Mouse (Mus musculus) lung, embryonic 16.5 days (tissue): ENCODE results near the gene Kbtbd13. TPM values are rescaled to one million over a fixed set of nuclear protein-coding genes. Genes with fewer than 3 reads are reported as not detected.

ENCODE experiments used
- ATAC-seq: fragments of 200-750 bp; cut with Nextera tagmentation; 2 replicates; pipeline ENCODE4 v1.8.0; 2017; ENCODE audit warnings: low read depth, mild to moderate bottlenecking, moderate library complexity
- H3K27ac ChIP-seq: fragments of 300-500 bp; sonication (generic); 2 replicates; pipeline ENCODE4 v1.5.1; 2014; ENCODE audit warnings: mild to moderate bottlenecking, control low read depth, low read length
- H3K27me3 ChIP-seq: fragments of 300-500 bp; sonication (generic); 2 replicates; pipeline ENCODE4 v1.6.1; 2014; ENCODE audit warnings: low read depth, low read length, mixed read lengths; ENCODE audit not compliant: control insufficient read depth, insufficient read depth
- H3K36me3 ChIP-seq: fragments of 300-500 bp; sonication (generic); 2 replicates; pipeline ENCODE4 v1.6.1; 2014; ENCODE audit warnings: low read length; ENCODE audit not compliant: control insufficient read depth, insufficient read depth
- H3K4me1 ChIP-seq: fragments of 300-500 bp; sonication (generic); replicated peaks from 2 replicates; pipeline ENCODE4 v1.6.1; 2014; ENCODE audit warnings: low read length, mixed read lengths; ENCODE audit not compliant: control insufficient read depth, insufficient read depth
- H3K4me2 ChIP-seq: fragments of 300-500 bp; sonication (generic); 2 replicates; pipeline ENCODE4 v1.6.1; 2014; ENCODE audit warnings: low read depth, low read length, control low read depth
- H3K4me3 ChIP-seq: fragments of 300-500 bp; sonication (generic); 2 replicates; pipeline ENCODE4 v1.5.1; 2014; ENCODE audit warnings: mild to moderate bottlenecking, low read length, control low read depth
- H3K9ac ChIP-seq: fragments of 300-500 bp; sonication (generic); 2 replicates; pipeline ENCODE4 v1.6.1; 2014; ENCODE audit warnings: low read length, control low read depth
- H3K9me3 ChIP-seq: fragments of 300-500 bp; sonication (generic); 2 replicates; pipeline ENCODE4 v1.6.1; 2016; ENCODE audit warnings: low read length; ENCODE audit not compliant: control insufficient read depth
- WGBS: fragments of 180-500 bp; shearing (Covaris S2); extraction: QIAGEN DNeasy Blood & Tissue Kit; methylation state at CpG from one replicate; pipeline ENCODE4 v1.1.7; 2014; 5-methylcytosine and 5-hydroxymethylcytosine counted together
- polyA plus RNA-seq: library from polyadenylated mRNA; unstranded; fragments of >200 nt; fragmentation: Nextera tagmentation; extraction: Ambion mirVana; gene quantifications from 2 replicates; pipeline ENCODE4 v1.2.1, GENCODE M21; 2015

Kbtbd13 gene
- polyA plus RNA-seq, 1 experiment from 2014 or later = 4.7 TPM

DNA sequence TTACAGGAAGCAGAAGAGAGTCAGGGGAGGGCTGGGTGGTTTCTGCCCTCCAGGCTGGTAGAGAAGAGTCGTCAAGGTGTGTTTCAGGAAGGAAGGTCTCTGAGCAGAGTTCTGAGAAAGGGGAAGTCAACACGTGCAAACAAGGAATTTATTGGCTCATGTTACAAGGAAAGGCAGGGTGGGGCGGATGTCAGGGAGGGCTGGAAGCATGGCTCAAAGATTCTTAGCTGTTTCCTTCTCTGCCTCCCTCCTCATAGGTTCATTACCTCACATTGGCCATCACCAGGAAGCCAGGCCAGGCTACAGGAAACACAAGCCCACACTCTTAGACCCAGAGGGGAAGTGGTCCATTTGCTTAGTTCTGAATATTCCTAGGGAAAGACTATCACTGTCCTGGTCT lies 32.9 kb upstream of the Kbtbd13 start:
- no peak overlapping the region for H3K4me2 ChIP-seq
- H3K9ac ChIP-seq = no peak overlapping the region
- 24% methylated on average over 3 of the region's 3 CpGs for WGBS
- no peak overlapping the region for H3K27ac ChIP-seq
- H3K36me3 ChIP-seq = no peaks in the 10 kb centered on the region
- no peaks in the 10 kb centered on the region for H3K9me3 ChIP-seq
- H3K4me3 ChIP-seq = no peak overlapping the region
- ATAC-seq = no peak
- no peaks in the 10 kb centered on the region for H3K4me1 ChIP-seq
- H3K27me3 ChIP-seq = no peaks in the 10 kb centered on the region

DNA sequence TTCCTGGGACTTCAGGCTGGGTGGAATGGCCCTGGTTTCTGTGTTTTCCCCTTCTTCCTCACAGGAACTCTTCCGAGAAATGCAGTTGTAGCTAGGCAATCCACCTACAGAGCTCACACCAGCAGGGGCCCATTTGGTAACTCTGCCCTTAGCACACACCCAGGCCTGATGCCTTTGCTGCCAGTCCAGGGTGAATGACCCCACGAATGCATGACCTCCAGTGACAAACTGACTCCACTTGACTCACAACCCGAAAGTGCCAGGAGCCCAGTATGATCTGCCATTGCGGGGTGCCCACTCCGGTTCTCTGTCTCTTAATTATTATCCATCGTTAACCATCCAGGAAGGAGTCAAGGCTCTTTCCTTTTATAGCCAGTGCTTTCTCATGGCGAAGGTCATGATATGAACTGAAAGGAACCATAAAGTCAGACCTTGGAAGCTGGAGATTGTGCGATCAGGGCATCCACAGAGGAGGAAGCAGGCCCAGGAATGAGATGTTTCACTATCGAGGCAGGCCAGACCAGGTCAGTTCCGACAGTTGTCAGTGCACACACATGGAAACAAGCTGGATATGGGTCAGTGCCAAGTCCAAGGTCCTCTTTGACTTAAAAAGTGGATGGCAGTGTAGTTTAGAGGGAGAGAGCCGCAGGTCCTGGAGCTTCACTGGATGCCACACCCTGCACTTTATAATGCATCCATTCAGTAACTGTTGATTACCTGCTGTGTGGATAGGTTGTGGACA lies 31.5 kb upstream of the Kbtbd13 start, which contains the start of gene Slc51b:
Gene Slc51b (minus strand): TSS at position 196 of the 742 bp plus-strand sequence.
- no peak within 1 kb of the TSS for H3K27ac ChIP-seq
- 73% methylated on average over 11 of the region's 11 CpGs for WGBS
- no peak for ATAC-seq

DNA sequence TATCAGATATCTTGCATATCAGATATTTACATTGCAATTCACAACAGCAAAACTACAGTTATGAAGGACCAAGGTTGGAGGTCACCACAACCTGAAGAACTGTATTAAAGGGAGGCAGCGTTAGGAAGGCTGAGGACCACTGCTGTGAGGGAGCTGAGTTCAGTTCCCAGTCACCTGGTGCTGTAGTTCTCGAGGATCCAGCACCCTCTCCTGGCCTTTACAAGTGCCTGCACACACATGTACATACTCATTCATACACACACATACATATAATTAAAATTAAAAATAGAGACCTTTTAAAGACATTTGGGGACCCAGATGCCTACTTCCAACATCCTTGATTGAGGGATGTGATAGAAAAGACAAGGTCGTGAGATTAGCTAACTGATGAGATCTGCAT lies 28.2 kb upstream of the Kbtbd13 start:
- no peak overlapping the region for H3K27ac ChIP-seq
- WGBS = 67% methylated on average over 3 of the region's 3 CpGs
- no peak overlapping the region for H3K4me2 ChIP-seq
- no peaks in the 10 kb centered on the region for H3K36me3 ChIP-seq
- H3K4me3 ChIP-seq = no peak overlapping the region
- no peak overlapping the region for H3K9ac ChIP-seq
- H3K27me3 ChIP-seq = no peaks in the 10 kb centered on the region
- no peaks in the 10 kb centered on the region for H3K4me1 ChIP-seq
- H3K9me3 ChIP-seq = no peaks in the 10 kb centered on the region
- no peak for ATAC-seq

More for the DNA sequence above, 31.5 kb upstream of the Kbtbd13 start, which contains the start of gene Slc51b:
- no peaks in the 10 kb centered on the region for H3K27me3 ChIP-seq
- no peaks in the 10 kb centered on the region for H3K4me1 ChIP-seq
- H3K4me2 ChIP-seq = no peak within 1 kb of the TSS
- no peaks in the 10 kb centered on the region for H3K36me3 ChIP-seq
- H3K9me3 ChIP-seq = no peaks in the 10 kb centered on the region
- H3K9ac ChIP-seq = no peak within 1 kb of the TSS
- H3K4me3 ChIP-seq = no peak within 1 kb of the TSS

DNA sequence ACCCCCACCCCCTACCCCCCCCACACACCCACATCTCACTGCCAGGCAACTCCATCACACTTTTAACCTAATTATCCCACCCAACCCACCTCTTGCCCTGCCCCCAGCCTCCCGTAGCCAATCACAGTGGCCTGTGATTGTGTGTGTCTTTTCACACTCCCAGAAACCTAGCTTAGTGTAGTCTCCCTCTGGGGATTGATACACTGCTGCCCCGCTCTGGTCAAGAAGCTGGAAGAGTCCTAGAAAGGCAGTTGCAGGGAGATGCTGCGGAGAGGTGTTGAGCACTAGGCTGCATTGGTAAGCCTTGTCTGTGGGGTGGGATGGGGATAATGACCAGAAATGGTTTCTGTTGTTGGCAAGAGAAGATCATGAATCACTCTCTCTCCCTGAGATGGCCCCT lies 26.3 kb upstream of the Kbtbd13 start:
- Histone ChIP-seq H3K4me1 (no peaks in the 10 kb centered on the region), H3K27ac (no peak overlapping the region), H3K36me3 (no peaks in the 10 kb centered on the region), H3K4me3 (no peak overlapping the region), H3K27me3 (no peaks in the 10 kb centered on the region), H3K9ac (no peak overlapping the region), H3K9me3 (no peaks in the 10 kb centered on the region), H3K4me2 (no peak overlapping the region)
- peak; percentile 47; the same call in 1 of the 2 replicates for ATAC-seq
- WGBS = 33% methylated on average over 3 of the region's 3 CpGs

DNA sequence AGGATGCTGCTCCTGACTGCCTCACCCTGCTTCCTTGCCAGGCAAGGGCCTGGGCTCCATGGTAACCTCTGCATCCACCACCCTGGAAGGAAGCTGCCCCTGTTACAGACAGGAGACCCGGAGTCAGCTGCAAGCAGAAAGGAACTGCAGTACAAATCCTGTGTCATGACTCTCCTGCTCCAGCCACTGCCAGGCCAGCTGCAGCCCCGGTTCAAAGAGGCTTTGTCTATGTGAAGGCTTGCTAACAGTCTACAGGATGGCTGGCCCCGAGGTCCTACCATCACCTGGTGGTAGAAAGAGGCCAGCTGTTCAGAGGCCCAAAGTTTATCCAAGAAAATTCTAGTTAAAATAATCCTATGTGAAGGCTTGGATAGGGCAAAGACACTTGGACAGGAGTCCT lies 19.9 kb upstream of the Kbtbd13 start:
- no peak overlapping the region for H3K4me2 ChIP-seq
- no peak overlapping the region for H3K4me3 ChIP-seq
- peaks cover 4% of the 10 kb centered on the region; the same call in 1 of the 2 replicates for H3K36me3 ChIP-seq
- H3K4me1 ChIP-seq = no peaks in the 10 kb centered on the region; the same call in 1 of the 2 replicates
- WGBS = 55% methylated on average over 3 of the region's 3 CpGs
- H3K9me3 ChIP-seq = no peaks in the 10 kb centered on the region
- H3K9ac ChIP-seq = no peak overlapping the region
- no peak for ATAC-seq
- no peak overlapping the region for H3K27ac ChIP-seq
- H3K27me3 ChIP-seq = no peaks in the 10 kb centered on the region

DNA sequence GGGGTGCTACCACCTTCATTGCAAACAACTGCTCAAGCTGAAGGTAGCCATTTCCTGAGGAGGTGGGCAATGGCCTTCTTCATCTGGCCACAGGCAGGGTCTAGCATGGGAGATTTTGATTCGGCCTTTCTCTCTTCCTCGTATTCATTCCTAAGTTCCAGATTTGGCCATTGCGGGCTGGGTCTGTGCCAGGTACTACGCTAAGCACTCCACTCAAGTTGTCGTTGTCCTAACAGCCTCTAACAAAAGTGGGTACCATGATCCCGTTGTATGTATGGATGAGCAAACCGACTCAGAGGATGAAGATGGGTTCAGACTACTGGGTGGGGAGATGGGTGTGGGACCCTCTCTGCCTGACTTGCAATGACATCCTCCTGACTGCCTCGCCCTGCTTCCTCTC lies 18.9 kb upstream of the Kbtbd13 start:
- Histone ChIP-seq H3K4me1 (no peaks in the 10 kb centered on the region; the same call in 1 of the 2 replicates), H3K9ac (no peak overlapping the region), H3K27ac (no peak overlapping the region), H3K4me3 (no peak overlapping the region), H3K9me3 (no peaks in the 10 kb centered on the region), H3K4me2 (no peak overlapping the region), H3K36me3 (peaks cover 4% of the 10 kb centered on the region; the same call in 1 of the 2 replicates), H3K27me3 (no peaks in the 10 kb centered on the region)
- ATAC-seq = no peak
- WGBS = 68% methylated on average over 8 of the region's 8 CpGs

DNA sequence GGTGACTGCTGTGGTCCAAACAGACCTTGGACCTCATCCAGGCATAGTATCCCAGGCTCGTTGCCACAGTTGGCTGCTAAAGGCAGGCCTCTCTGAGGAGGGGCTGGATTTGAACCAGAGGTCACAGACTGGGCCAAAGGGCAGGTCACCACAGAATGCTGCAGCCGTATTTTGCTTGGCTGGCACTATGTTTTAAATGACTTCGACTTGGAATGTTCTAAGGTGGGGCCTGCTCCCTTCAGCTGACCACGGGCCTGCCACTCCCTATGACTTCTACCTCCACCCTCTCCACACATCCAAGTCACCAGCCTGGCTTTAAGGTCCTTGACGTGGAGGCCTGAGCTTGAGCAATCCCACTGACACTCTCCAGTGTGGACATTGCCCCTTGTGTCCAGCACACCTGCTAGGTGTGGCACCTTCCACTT lies 17.4 kb upstream of the Kbtbd13 start:
- Histone ChIP-seq H3K9ac (no peak overlapping the region), H3K9me3 (no peaks in the 10 kb centered on the region), H3K4me3 (no peak overlapping the region), H3K27ac (no peak overlapping the region), H3K36me3 (peaks cover 4% of the 10 kb centered on the region; the same call in 1 of the 2 replicates), H3K4me1 (peaks cover 9% of the 10 kb centered on the region), H3K4me2 (no peak overlapping the region), H3K27me3 (no peaks in the 10 kb centered on the region)
- no peak for ATAC-seq
- WGBS = 42% methylated on average over 5 of the region's 5 CpGs

DNA sequence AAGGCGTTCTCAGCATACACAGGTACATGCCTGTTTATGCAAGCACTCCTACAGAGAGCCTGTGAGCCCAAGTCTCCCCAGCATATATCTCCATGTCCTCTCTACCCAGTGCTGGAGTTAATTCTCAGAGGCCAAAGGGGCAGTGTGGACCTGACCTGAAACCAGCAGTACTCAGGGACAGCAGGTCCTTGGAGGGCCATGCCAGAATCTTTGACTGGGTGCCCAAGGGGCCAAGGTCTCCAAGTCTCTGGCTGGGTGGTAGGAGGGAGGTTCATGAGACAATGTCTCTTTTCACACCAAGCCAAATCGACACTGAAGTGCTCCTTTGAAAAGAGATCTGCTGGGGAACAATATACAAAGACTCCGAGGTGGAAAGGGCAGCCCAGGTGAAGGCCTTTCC lies 16.4 kb upstream of the Kbtbd13 start:
- no peak overlapping the region for H3K9ac ChIP-seq
- no peaks in the 10 kb centered on the region for H3K27me3 ChIP-seq
- H3K36me3 ChIP-seq = peaks cover 4% of the 10 kb centered on the region; the same call in 1 of the 2 replicates
- no peak overlapping the region for H3K4me2 ChIP-seq
- no peaks in the 10 kb centered on the region for H3K9me3 ChIP-seq
- no peak overlapping the region for H3K27ac ChIP-seq
- WGBS = 62% methylated on average over 3 of the region's 3 CpGs
- H3K4me1 ChIP-seq = peaks cover 9% of the 10 kb centered on the region
- no peak for ATAC-seq
- H3K4me3 ChIP-seq = no peak overlapping the region

DNA sequence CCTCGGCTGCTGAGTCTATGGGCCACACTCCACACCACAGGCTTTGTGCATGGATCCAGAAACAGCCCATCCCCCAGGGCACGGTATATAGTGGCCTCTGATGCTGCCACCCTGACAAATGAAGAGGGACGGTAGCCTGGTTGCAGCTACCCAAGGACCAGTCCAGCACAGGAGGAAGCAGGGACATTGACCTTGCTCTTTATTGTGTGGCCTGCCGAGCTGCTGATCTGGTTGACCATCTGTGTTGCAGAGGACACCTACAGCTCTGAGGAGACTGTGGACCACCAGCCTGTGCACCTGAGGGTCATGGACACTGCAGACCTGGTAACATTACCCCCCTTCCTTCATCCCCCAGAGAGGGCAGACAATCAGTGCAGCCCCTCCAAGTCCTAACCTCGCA lies 15.9 kb upstream of the Kbtbd13 start:
- WGBS = 72% methylated on average over 5 of the region's 5 CpGs
- Histone ChIP-seq H3K4me2 (no peak overlapping the region), H3K9ac (no peak overlapping the region), H3K27ac (no peak overlapping the region), H3K4me1 (peaks cover 13% of the 10 kb centered on the region), H3K36me3 (peaks cover 4% of the 10 kb centered on the region; the same call in 1 of the 2 replicates), H3K27me3 (no peaks in the 10 kb centered on the region), H3K9me3 (no peaks in the 10 kb centered on the region), H3K4me3 (no peak overlapping the region)
- ATAC-seq = no peak
